Mouse (Mus musculus) liver, embryonic 16.5 days (tissue): Measurements from ENCODE around the gene Pm20d1. TPM values are rescaled to one million over a fixed set of nuclear protein-coding genes. Genes with fewer than 3 reads are reported as not detected.
A peak's percentile ranks its signal among the peaks of the same experiment; 100 is the strongest.

ENCODE experiments used
- ATAC-seq: fragments of 200-750 bp; cut with Nextera tagmentation; 2 replicates; pipeline ENCODE4 v1.8.0; 2017; ENCODE audit warnings: low read depth, mild to moderate bottlenecking, moderate number of reproducible peaks, moderate library complexity
- H3K27ac ChIP-seq: fragments of 300-500 bp; sonication (generic); 2 replicates; pipeline ENCODE4 v1.5.1; 2014; ENCODE audit warnings: mild to moderate bottlenecking, low read length
- H3K27me3 ChIP-seq: fragments of 300-500 bp; sonication (generic); 2 replicates; pipeline ENCODE4 v1.6.1; 2014; ENCODE audit warnings: low read depth, low read length, mixed read lengths; ENCODE audit not compliant: control insufficient read depth, insufficient read depth
- H3K36me3 ChIP-seq: fragments of 300-500 bp; sonication (generic); 2 replicates; pipeline ENCODE4 v1.6.1; 2014; ENCODE audit warnings: mild to moderate bottlenecking; ENCODE audit not compliant: control insufficient read depth, insufficient read depth
- H3K4me1 ChIP-seq: fragments of 300-500 bp; sonication (generic); 2 replicates; pipeline ENCODE4 v1.6.1; 2014; ENCODE audit warnings: low read depth, low read length, mixed read lengths; ENCODE audit not compliant: control insufficient read depth
- H3K4me2 ChIP-seq: fragments of 300-500 bp; sonication (generic); 2 replicates; pipeline ENCODE4 v1.6.1; 2014; ENCODE audit warnings: low read depth, low read length, mixed read lengths
- H3K4me3 ChIP-seq: fragments of 300-500 bp; sonication (generic); 2 replicates; pipeline ENCODE4 v1.5.1; 2014; ENCODE audit warnings: low read depth, mild to moderate bottlenecking, low read length
- H3K9ac ChIP-seq: fragments of 300-500 bp; sonication (generic); 2 replicates; pipeline ENCODE4 v1.6.1; 2014; ENCODE audit warnings: low read depth, low read length
- H3K9me3 ChIP-seq: fragments of 300-500 bp; sonication (generic); replicated peaks from 2 replicates; pipeline ENCODE4 v1.6.1; 2016; ENCODE audit warnings: low read length; ENCODE audit not compliant: control insufficient read depth
- WGBS: fragments of 180-500 bp; shearing (Covaris S2); extraction: QIAGEN DNeasy Blood & Tissue Kit; methylation state at CpG from one replicate; pipeline ENCODE4 v1.1.7; 2014; ENCODE audit not compliant: insufficient replicate concordance; 5-methylcytosine and 5-hydroxymethylcytosine counted together
- polyA plus RNA-seq: library from polyadenylated mRNA; unstranded; fragments of >200 nt; fragmentation: Nextera tagmentation; extraction: Ambion mirVana; gene quantifications from 2 replicates; pipeline ENCODE4 v1.2.1, GENCODE M21; 2015

The Pm20d1 gene
- 5.4 and 6.4 TPM in 2 replicates for polyA plus RNA-seq

- Histone ChIP-seq H3K36me3 (no peaks in the 10 kb centered on the region), H3K27me3 (peaks cover 8% of the 10 kb centered on the region), H3K4me2 (peak within 1 kb of the TSS; percentile 41), H3K27ac (peak within 1 kb of the TSS; percentile 22; the same call in 1 of the 2 replicates), H3K9ac (no peak within 1 kb of the TSS), H3K9me3 (no peaks in the 10 kb centered on the region), H3K4me3 (peak within 1 kb of the TSS; percentile 44), H3K4me1 (no peaks in the 10 kb centered on the region)
- peak; percentile 91 for ATAC-seq
- 9% methylated on average over 26 of the region's 26 CpGs for WGBS
Measured at GRCm38 (mm10) chr1:131797202-131797909, at the start of gene Pm20d1. Gene Pm20d1, plus strand, starts transcription at chr1:131797381.

- Histone ChIP-seq H3K9me3 (no peaks in the 10 kb centered on the region), H3K27me3 (no peaks in the 10 kb centered on the region), H3K36me3 (no peaks in the 10 kb centered on the region), H3K27ac (no peak overlapping the region), H3K4me2 (no peak overlapping the region), H3K4me3 (no peak overlapping the region), H3K4me1 (no peaks in the 10 kb centered on the region), H3K9ac (no peak overlapping the region)
- WGBS: 57% methylated on average over 2 of the region's 2 CpGs
- no peak for ATAC-seq
Measured at GRCm38 (mm10) chr1:131747761-131748160, 49.4 kb upstream of the Pm20d1 start.

GRCm38 (mm10) chr1:131748636-131749035 lies 48.5 kb upstream of the Pm20d1 start:
- Histone ChIP-seq H3K4me2 (no peak overlapping the region), H3K36me3 (no peaks in the 10 kb centered on the region), H3K27me3 (no peaks in the 10 kb centered on the region), H3K4me1 (no peaks in the 10 kb centered on the region), H3K9ac (no peak overlapping the region), H3K9me3 (no peaks in the 10 kb centered on the region), H3K4me3 (no peak overlapping the region), H3K27ac (no peak overlapping the region)
- 52% methylated on average over 2 of the region's 2 CpGs for WGBS
- ATAC-seq: no peak

GRCm38 (mm10) chr1:131749706-131750545 lies 47.3 kb upstream of the Pm20d1 start:
- no peak overlapping the region for H3K27ac ChIP-seq
- no peaks in the 10 kb centered on the region for H3K36me3 ChIP-seq
- H3K9ac ChIP-seq: no peak overlapping the region
- no peak for ATAC-seq
- H3K4me2 ChIP-seq: no peak overlapping the region
- peaks cover 8% of the 10 kb centered on the region for H3K4me1 ChIP-seq
- no peaks in the 10 kb centered on the region for H3K27me3 ChIP-seq
- no peaks in the 10 kb centered on the region for H3K9me3 ChIP-seq
- 54% methylated on average over 15 of the region's 15 CpGs for WGBS
- H3K4me3 ChIP-seq: no peak overlapping the region

- H3K36me3 ChIP-seq: no peaks in the 10 kb centered on the region
- H3K27ac ChIP-seq: no peak overlapping the region
- no peak overlapping the region for H3K4me2 ChIP-seq
- no peaks in the 10 kb centered on the region for H3K9me3 ChIP-seq
- 50% methylated on average over 3 of the region's 3 CpGs for WGBS
- ATAC-seq: no peak
- peaks cover 11% of the 10 kb centered on the region for H3K4me1 ChIP-seq
- no peaks in the 10 kb centered on the region for H3K27me3 ChIP-seq
- no peak overlapping the region for H3K4me3 ChIP-seq
- no peak overlapping the region for H3K9ac ChIP-seq
Measured at GRCm38 (mm10) chr1:131751181-131751890, 45.8 kb upstream of the Pm20d1 start.

GRCm38 (mm10) chr1:131751891-131752311 lies 45.3 kb upstream of the Pm20d1 start:
- Histone ChIP-seq H3K27ac (no peak overlapping the region), H3K27me3 (no peaks in the 10 kb centered on the region), H3K9ac (no peak overlapping the region), H3K9me3 (no peaks in the 10 kb centered on the region), H3K4me1 (peaks cover 11% of the 10 kb centered on the region), H3K4me3 (no peak overlapping the region), H3K36me3 (no peaks in the 10 kb centered on the region), H3K4me2 (no peak overlapping the region)
- WGBS: 52% methylated on average over 10 of the region's 10 CpGs
- ATAC-seq: no peak

- Histone ChIP-seq H3K4me3 (no peak overlapping the region), H3K9ac (no peak overlapping the region), H3K4me2 (no peak overlapping the region), H3K27me3 (no peaks in the 10 kb centered on the region), H3K9me3 (no peaks in the 10 kb centered on the region), H3K36me3 (no peaks in the 10 kb centered on the region), H3K27ac (no peak overlapping the region), H3K4me1 (peaks cover 11% of the 10 kb centered on the region)
- 4% methylated on average over 3 of the region's 3 CpGs for WGBS
- no peak for ATAC-seq
Measured at GRCm38 (mm10) chr1:131754212-131754829, 42.9 kb upstream of the Pm20d1 start.

- peaks cover 11% of the 10 kb centered on the region for H3K4me1 ChIP-seq
- H3K4me3 ChIP-seq: no peak overlapping the region
- no peak overlapping the region for H3K4me2 ChIP-seq
- H3K9ac ChIP-seq: no peak overlapping the region
- no peak for ATAC-seq
- H3K9me3 ChIP-seq: no peaks in the 10 kb centered on the region
- no peaks in the 10 kb centered on the region for H3K27me3 ChIP-seq
- H3K36me3 ChIP-seq: no peaks in the 10 kb centered on the region
- no peak overlapping the region for H3K27ac ChIP-seq
- 19% methylated on average over 4 of the region's 4 CpGs for WGBS
Measured at GRCm38 (mm10) chr1:131754916-131755315, 42.3 kb upstream of the Pm20d1 start.
